Mouse (Mus musculus) layer of hippocampus, adult 8-10 months (tissue): Measurements from ENCODE around the gene Syne4. TPM values are rescaled to one million over a fixed set of nuclear protein-coding genes. Genes with fewer than 3 reads are reported as not detected.
A peak's percentile ranks its signal among the peaks of the same experiment; 100 is the strongest.

ENCODE experiments used
- DNase-seq, 2 experiments: peaks; one replicate each; pipeline ENCODE4 v3.0.0; 2022; ENCODE audit warnings: low spot score in 2 of 2
- total RNA-seq, 4 experiments: library from RNA; stranded (reverse); gene quantifications; 2 replicates each; pipeline ENCODE4 v1.2.4; 2022

Syne4 gene
- total RNA-seq, 4 experiments from 2014 or later = 9.6 to 21.2 (median 15.0) TPM

GRCm38 (mm10) chr7:30326427-30326826 lies 11.8 kb downstream of the Syne4 start:
- no peak for DNase-seq

- no peak for DNase-seq
Observed at GRCm38 (mm10) chr7:30327140-30327539, 12.5 kb downstream of the Syne4 start.

GRCm38 (mm10) chr7:30328379-30328778 lies 13.8 kb downstream of the Syne4 start:
- no peak for DNase-seq

- DNase-seq = peak; percentile 94 to 95
Observed at GRCm38 (mm10) chr7:30331887-30332286, 17.3 kb downstream of the Syne4 start.

- no peak for DNase-seq
Observed at GRCm38 (mm10) chr7:30332622-30333259, 18.1 kb downstream of the Syne4 start.

GRCm38 (mm10) chr7:30333436-30333835 lies 18.8 kb downstream of the Syne4 start:
- DNase-seq = peak; percentile 62 to 76

- no peak for DNase-seq
Observed at GRCm38 (mm10) chr7:30334563-30334962, 20.0 kb downstream of the Syne4 start.

GRCm38 (mm10) chr7:30335688-30336087 lies 21.1 kb downstream of the Syne4 start:
- peak; percentile 59 to 60 for DNase-seq

- peak; percentile 80 to 91 for DNase-seq
Observed at GRCm38 (mm10) chr7:30336384-30336783, 21.8 kb downstream of the Syne4 start.

GRCm38 (mm10) chr7:30339432-30340109 lies 25.0 kb downstream of the Syne4 start:
- peak in 1 of 2 experiments; percentile 40 for DNase-seq

GRCm38 (mm10) chr7:30346635-30347379 lies 32.2 kb downstream of the Syne4 start:
- peak in 1 of 2 experiments; percentile 23 for DNase-seq

- peak in 1 of 2 experiments; percentile 74 for DNase-seq
Observed at GRCm38 (mm10) chr7:30347828-30348227, 33.2 kb downstream of the Syne4 start.

- peak in 1 of 2 experiments; percentile 74 for DNase-seq
Observed at GRCm38 (mm10) chr7:30353279-30353822, 38.7 kb downstream of the Syne4 start.

GRCm38 (mm10) chr7:30354059-30354458 lies 39.5 kb downstream of the Syne4 start:
- no peak for DNase-seq

GRCm38 (mm10) chr7:30358378-30359186 lies 44.0 kb downstream of the Syne4 start:
- DNase-seq = no peak

GRCm38 (mm10) chr7:30359276-30359865 lies 44.8 kb downstream of the Syne4 start:
- no peak for DNase-seq

- no peak for DNase-seq
Observed at GRCm38 (mm10) chr7:30360028-30360427, 45.4 kb downstream of the Syne4 start.

GRCm38 (mm10) chr7:30362652-30363343 lies 48.2 kb downstream of the Syne4 start, which contains the start of gene Lrfn3:
Gene Lrfn3 (minus strand): TSS chr7:30362772.
- DNase-seq = peak in 1 of 2 experiments; percentile 52

GRCm38 (mm10) chr7:30363344-30363738 lies 48.7 kb downstream of the Syne4 start:
- DNase-seq = no peak

GRCm38 (mm10) chr7:30367466-30367865 lies 52.9 kb downstream of the Syne4 start:
- DNase-seq = no peak
